Comparison of ENCODE assay signal across 9 mouse cellular contexts in genomic region chr17:47482401-47482800, GRCm38 (mm10). TPM values are rescaled to one million over a fixed set of nuclear protein-coding genes. Genes with fewer than 3 reads are reported as not detected.
DNase-seq lines count a peak whose midpoint lies in the region; ATAC-seq and TF ChIP-seq lines count a peak whose summit lies in the region.
"Had no signal": no experiment of that assay in that cellular context is flagged by ENCODE, and none has a peak within 500 bp of the region (broad histone marks: within the 10 kb centered on the region; RNA-seq: fewer than 3 reads in every experiment).

No protein-coding gene starts in this region.

- DNase-seq in heart, postnatal 14 days: peak; percentile 73 to 81
- no peak for DNase-seq in heart, adult 11 months
- peak; percentile 73 for DNase-seq in right cerebral cortex, postnatal 14 days
- DNase-seq in right cerebral cortex, postnatal 25 days: no peak
- peak; percentile 38 to 58 for DNase-seq in adrenal gland, postnatal 4 days (ENCODE audit: low spot score in 2 of 2)
- peak; percentile 76 for DNase-seq in kidney, postnatal 0 days (ENCODE audit: low spot score)
- peak; percentile 50 to 54 for DNase-seq in natural killer cell, adult 2 months (ENCODE audit: low spot score in 2 of 2)

- no peak overlapping the region for H3K4me3 ChIP-seq in kidney, postnatal 0 days (replicated peaks; ENCODE audit: low read depth, low read length)
- H3K4me3 ChIP-seq: lung, embryonic 15.5 days had no signal

- ATAC-seq in kidney, postnatal 0 days (replicated peaks; ENCODE audit: low FRiP score, low read depth): no peak
- no peak for ATAC-seq in megakaryocyte-erythroid progenitor cell, adult 5-6 weeks (replicated peaks; ENCODE audit: low FRiP score, low TSS enrichment, poor library complexity, severe bottlenecking)

- WGBS in kidney, postnatal 0 days: 51% methylated on average over 2 of the region's 2 CpGs

- H3K27me3 ChIP-seq in kidney, postnatal 0 days (ENCODE audit: insufficient read depth, low read length): no peaks in the 10 kb centered on the region
- H3K27me3 ChIP-seq: lung, embryonic 15.5 days had no signal

- H3K27ac ChIP-seq in kidney, postnatal 0 days: no peak overlapping the region
- H3K27ac ChIP-seq: lung, embryonic 15.5 days had no signal

- H3K9me3 ChIP-seq in kidney, postnatal 0 days (replicated peaks; ENCODE audit: low read length): no peaks in the 10 kb centered on the region
- H3K9me3 ChIP-seq: lung, embryonic 15.5 days had no signal

- H3K36me3 ChIP-seq in kidney, postnatal 0 days (ENCODE audit: insufficient read depth, low read length): no peaks in the 10 kb centered on the region

- peak; percentile 92 for TF ChIP-seq CTCF in kidney, postnatal 0 days (IDR thresholded peaks at IDR 0.05; ENCODE audit: low read depth)

- intact Hi-C loops in heart, postnatal 14 days (cut with DNase I): loop anchor here (2.0 to 5.0 kb wide), 3 partner anchors 74 to 110 kb away; partner anchors contain the start of gene Guca1b

- no peak overlapping the region for H3K4me2 ChIP-seq in kidney, postnatal 0 days (ENCODE audit: low read length)
- H3K4me2 ChIP-seq: lung, embryonic 15.5 days had no signal

- no peak overlapping the region for H3K9ac ChIP-seq in kidney, postnatal 0 days (ENCODE audit: low read depth, low read length)
- H3K9ac ChIP-seq: lung, embryonic 15.5 days had no signal

- H3K4me1 ChIP-seq in kidney, postnatal 0 days (replicated peaks; ENCODE audit: insufficient read depth, low read length): 0 out of 2 replicates have a peak, but pooled peaks cover 8% of the 10 kb centered on the region

RNA-seq across cellular contexts. Expression of gene Taf8, which starts 19.7 kb away (rescaled TPM):
- 10 to 100 TPM; 14.9 to 15.6 TPM for total RNA-seq in heart, postnatal 14 days (2021)
- total RNA-seq in adrenal gland, postnatal 4 days (2021): 10 to 100 TPM; 31.7 to 38.1 TPM
- 21.4 and 24.9 TPM in 2 replicates for polyA plus RNA-seq in kidney, postnatal 0 days (2015; fragmentation: Nextera tagmentation; extraction: Ambion mirVana)
- 30.6 and 34.8 TPM in 2 replicates for total RNA-seq in megakaryocyte-erythroid progenitor cell, adult 5-6 weeks (2014; fragmentation: Nextera tagmentation)
- total RNA-seq in megakaryocyte-erythroid progenitor cell, adult 5-6 weeks (2017): 30.5 and 45.8 TPM in 2 replicates

RNA-seq across cellular contexts. Expression of gene Ccnd3, which starts 22.4 kb away (rescaled TPM):
- total RNA-seq in heart, postnatal 14 days (2021): 100 to 1,000 TPM in 1 of 2 experiments, 10 to 100 TPM in 1; 93.8 to 126 TPM
- total RNA-seq in adrenal gland, postnatal 4 days (2021): 100 to 1,000 TPM; 198 to 200 TPM
- polyA plus RNA-seq in kidney, postnatal 0 days (2015; fragmentation: Nextera tagmentation; extraction: Ambion mirVana): 199 and 202 TPM in 2 replicates
- total RNA-seq in megakaryocyte-erythroid progenitor cell, adult 5-6 weeks (2014; fragmentation: Nextera tagmentation): 157 and 169 TPM in 2 replicates
- 31.3 and 51.3 TPM in 2 replicates for total RNA-seq in megakaryocyte-erythroid progenitor cell, adult 5-6 weeks (2017)

RNA-seq across cellular contexts. Expression of gene 1700001C19Rik, which starts 45.2 kb away (rescaled TPM):
- total RNA-seq in heart, postnatal 14 days (2021): not detected
- under 1 TPM; 0.48 to 0.96 TPM for total RNA-seq in adrenal gland, postnatal 4 days (2021)
- polyA plus RNA-seq in kidney, postnatal 0 days (2015; fragmentation: Nextera tagmentation; extraction: Ambion mirVana): 0.45 and 0.47 TPM in 2 replicates
- not detected in 2 replicates for total RNA-seq in megakaryocyte-erythroid progenitor cell, adult 5-6 weeks (2014; fragmentation: Nextera tagmentation)
- total RNA-seq in megakaryocyte-erythroid progenitor cell, adult 5-6 weeks (2017): not detected in 2 replicates

RNA-seq across cellular contexts. Expression of gene AI661453, which starts 46.0 kb away (rescaled TPM):
- 1 to 10 TPM; 1.8 to 2.1 TPM for total RNA-seq in heart, postnatal 14 days (2021)
- 1 to 10 TPM; 2.7 to 4.4 TPM for total RNA-seq in adrenal gland, postnatal 4 days (2021)
- 2.2 and 2.4 TPM in 2 replicates for polyA plus RNA-seq in kidney, postnatal 0 days (2015; fragmentation: Nextera tagmentation; extraction: Ambion mirVana)
- 0.67 and 1.1 TPM in 2 replicates for total RNA-seq in megakaryocyte-erythroid progenitor cell, adult 5-6 weeks (2014; fragmentation: Nextera tagmentation)
- 0.04 TPM in 1 of 2 replicates, not detected in the other for total RNA-seq in megakaryocyte-erythroid progenitor cell, adult 5-6 weeks (2017)

Comparison
In these comparisons a context has a peak if more than half of its experiments do, and no peak if none do; other contexts are left out.
1. DNase-seq: peak in heart, postnatal 14 days (2 of 2), right cerebral cortex, postnatal 14 days (single experiment), adrenal gland, postnatal 4 days (2 of 2), kidney, postnatal 0 days (single experiment) and natural killer cell, adult 2 months (2 of 2); none in heart, adult 11 months (single experiment) and right cerebral cortex, postnatal 25 days (single experiment).